Comparison of ENCODE assay signal across 8 mouse cellular contexts in genomic region chr9:21220490-21221382, GRCm38 (mm10). TPM values are rescaled to one million over a fixed set of nuclear protein-coding genes. Genes with fewer than 3 reads are reported as not detected.
A peak's percentile ranks its signal among the peaks of the same experiment; 100 is the strongest.
DNase-seq lines count a peak whose midpoint lies in the region; ATAC-seq and TF ChIP-seq lines count a peak whose summit lies in the region.

No protein-coding gene starts in this region.

- WGBS in hindbrain, embryonic 10.5 days = 15% methylated on average over 21 of the region's 21 CpGs
- 10% methylated on average over 21 of the region's 21 CpGs for WGBS in lung, postnatal 0 days

- peak; percentile 95 for ATAC-seq in lung, postnatal 0 days

- H3K4me3 ChIP-seq in MEL (ENCODE audit: control insufficient read depth in 1 of 2, insufficient read depth in 1 of 2, low read depth in 2 of 2, low read length in 2 of 2) = peak overlapping the region; percentile 47 to 63
- H3K4me3 ChIP-seq in hindbrain, embryonic 10.5 days = peak overlapping the region; percentile 40
- H3K4me3 ChIP-seq in lung, postnatal 0 days (ENCODE audit: low read depth, low read length) = peak overlapping the region; percentile 32

- H3K27me3 ChIP-seq in MEL (ENCODE audit: control insufficient read depth in 1 of 2, insufficient read depth in 2 of 2, low read length in 2 of 2) = no peaks in the 10 kb centered on the region
- H3K27me3 ChIP-seq in hindbrain, embryonic 10.5 days (ENCODE audit: insufficient read depth, poor library complexity, severe bottlenecking) = peaks cover 16% of the 10 kb centered on the region
- H3K27me3 ChIP-seq in lung, postnatal 0 days (replicated peaks; ENCODE audit: insufficient read depth, low read length) = no peaks in the 10 kb centered on the region

- peak overlapping the region; percentile 83 for H3K27ac ChIP-seq in MEL (ENCODE audit: control insufficient read depth, low read depth, low read length)
- peak overlapping the region; percentile 57; the same call in 1 of the 2 replicates for H3K27ac ChIP-seq in hindbrain, embryonic 10.5 days
- H3K27ac ChIP-seq in lung, postnatal 0 days (ENCODE audit: low read length) = 0 out of 2 replicates have a peak overlapping the region, but pooled peaks have one; percentile 9

- no peak for TF ChIP-seq RAD21 in MEL (IDR thresholded peaks at IDR 0.05; ENCODE audit: low read depth, low read length)

- peak overlapping the region; percentile 70 for H3K9ac ChIP-seq in MEL (ENCODE audit: control insufficient read depth, low read depth, low read length, poor library complexity, severe bottlenecking)
- no peak overlapping the region for H3K9ac ChIP-seq in lung, postnatal 0 days (replicated peaks; ENCODE audit: low read depth)

- H3K36me3 ChIP-seq in MEL (ENCODE audit: control insufficient read depth in 1 of 2, insufficient read depth in 2 of 2, low read length in 2 of 2) = peaks cover 0 to 20% of the 10 kb centered on the region in 2 experiments; a peak in 2 of 4 replicates
- no peaks in the 10 kb centered on the region for H3K36me3 ChIP-seq in hindbrain, embryonic 10.5 days
- no peaks in the 10 kb centered on the region for H3K36me3 ChIP-seq in lung, postnatal 0 days (ENCODE audit: insufficient read depth, low read length)

- peaks cover 2 to 19% of the 10 kb centered on the region in 2 experiments; a peak in 3 of 4 replicates for H3K4me1 ChIP-seq in MEL (ENCODE audit: control insufficient read depth in 1 of 2, insufficient read depth in 2 of 2, low read length in 2 of 2)
- peaks cover 39% of the 10 kb centered on the region for H3K4me1 ChIP-seq in hindbrain, embryonic 10.5 days (replicated peaks)
- H3K4me1 ChIP-seq in lung, postnatal 0 days (ENCODE audit: insufficient read depth, low read depth, low read length) = no peaks in the 10 kb centered on the region; the same call in 1 of the 2 replicates

- TF ChIP-seq CTCF in MEL (IDR thresholded peaks at IDR 0.05 in 2 of 3, conservative IDR thresholded peaks at IDR 0.05 in 1 of 3; ENCODE audit: control insufficient read depth in 1 of 3, insufficient read depth in 1 of 3, low read depth in 2 of 3, low read length in 3 of 3, poor library complexity in 1 of 3, severe bottlenecking in 1 of 3) = peak in 2 of 3 experiments; percentile 100; a peak in 4 of 6 replicates
- peak; percentile 97 for TF ChIP-seq CTCF in lung, postnatal 0 days (IDR thresholded peaks at IDR 0.05)

- peak; percentile 100 for DNase-seq in MEL (ENCODE audit: low read depth, low spot score)
- DNase-seq in cerebellum, adult 8-10 months = peak; percentile 99
- DNase-seq in forelimb bud, embryonic 11.5 days (ENCODE audit: low read depth, low spot score) = peak; percentile 93
- peak; percentile 90 for DNase-seq in hindbrain, embryonic 10.5 days (ENCODE audit: low spot score)
- DNase-seq in layer of hippocampus, adult 9-11 months = peak; percentile 95
- peak; percentile 95 for DNase-seq in lung, postnatal 0 days (ENCODE audit: low spot score)
- peak; percentile 91 for DNase-seq in ovary, postnatal 14 days (ENCODE audit: low spot score)
- peak; percentile 94 for DNase-seq in thymus, postnatal 14 days

- no peaks in the 10 kb centered on the region for H3K9me3 ChIP-seq in MEL (replicated peaks; ENCODE audit: insufficient read depth, low read length)
- peaks cover 4% of the 10 kb centered on the region for H3K9me3 ChIP-seq in hindbrain, embryonic 10.5 days
- H3K9me3 ChIP-seq in lung, postnatal 0 days (ENCODE audit: low read length) = no peaks in the 10 kb centered on the region

- H3K79me2 ChIP-seq in MEL (ENCODE audit: control insufficient read depth, insufficient read depth, low read length, poor library complexity) = no peaks in the 10 kb centered on the region

- TF ChIP-seq POLR2A in MEL (IDR thresholded peaks at IDR 0.05; ENCODE audit: control insufficient read depth in 1 of 2, insufficient read depth in 1 of 2, low read depth in 1 of 2, low read length in 2 of 2, poor library complexity in 1 of 2) = peak; percentile 73 to 85; a peak in 3 of 4 replicates

- peak overlapping the region; percentile 49 for H3K4me2 ChIP-seq in lung, postnatal 0 days (replicated peaks; ENCODE audit: low read depth, low read length)

- TF ChIP-seq EP300 in MEL (IDR thresholded peaks at IDR 0.05; ENCODE audit: low read depth in 1 of 2, low read length in 2 of 2) = no peak
- TF ChIP-seq EP300 in lung, postnatal 0 days (IDR thresholded peaks at IDR 0.05) = no peak

TF ChIP-seq in MEL, 35 proteins besides CTCF, POLR2A, EP300 and RAD21:
- peak; percentile 88 for TF ChIP-seq TBP (IDR thresholded peaks at IDR 0.05; ENCODE audit: low read depth, low read length)
- no peak for TF ChIP-seq MXI1 (IDR thresholded peaks at IDR 0.05; ENCODE audit: low read depth, low read length)
- peak; percentile 77 for TF ChIP-seq TAL1 (IDR thresholded peaks at IDR 0.05; ENCODE audit: low read length)
- peak; percentile 96 for TF ChIP-seq GATA1 (IDR thresholded peaks at IDR 0.05; ENCODE audit: low read depth, low read length)
- TF ChIP-seq UBTF (IDR thresholded peaks at IDR 0.05; ENCODE audit: borderline replicate concordance, insufficient read depth, low read depth, low read length) = peak; percentile 96; the same call in 1 of the 2 replicates
- peak; percentile 88; the same call in 1 of the 2 replicates for TF ChIP-seq POLR2AphosphoS5 (IDR thresholded peaks at IDR 0.05; ENCODE audit: borderline replicate concordance, low read depth, low read length)
- peak in 1 of 2 experiments; percentile 78; a peak in 2 of 4 replicates for TF ChIP-seq USF2 (IDR thresholded peaks at IDR 0.05; ENCODE audit: borderline replicate concordance in 1 of 2, insufficient read depth in 1 of 2, low read depth in 1 of 2, low read length in 2 of 2)
- TF ChIP-seq CHD2 (IDR thresholded peaks at IDR 0.05; ENCODE audit: low read length) = no peak

RNA-seq across cellular contexts. Expression of gene Keap1, which starts 18.4 kb away (rescaled TPM):
- total RNA-seq in MEL (2012; rRNA removed) = 168 and 174 TPM in 2 replicates
- polyA plus RNA-seq in MEL (2012; ENCODE audit: insufficient read depth in 1 of 2, insufficient read length in 2 of 2, low read depth in 1 of 2, low replicate concordance in 2 of 2, missing spikeins in 1 of 2) = 100 to 1,000 TPM in 1 of 2 experiments, 10 to 100 TPM in 1; 67.5 to 171 TPM
- polyA plus RNA-seq in hindbrain, embryonic 10.5 days (2016; fragmentation: Nextera tagmentation; extraction: Ambion mirVana) = 46.5 and 50.0 TPM in 2 replicates
- 44.7 and 45.9 TPM in 2 replicates for polyA plus RNA-seq in lung, postnatal 0 days (2015; fragmentation: Nextera tagmentation; extraction: Ambion mirVana)

RNA-seq across cellular contexts. Expression of gene S1pr5, which starts 27.5 kb away (rescaled TPM):
- 0.04 TPM in 1 of 2 replicates, not detected in the other for total RNA-seq in MEL (2012; rRNA removed)
- under 1 TPM in 1 of 2 experiments, not detected in 1; 0.08 TPM for polyA plus RNA-seq in MEL (2012; ENCODE audit: insufficient read depth in 1 of 2, insufficient read length in 2 of 2, low read depth in 1 of 2, low replicate concordance in 2 of 2, missing spikeins in 1 of 2)
- 0.20 and 0.35 TPM in 2 replicates for polyA plus RNA-seq in hindbrain, embryonic 10.5 days (2016; fragmentation: Nextera tagmentation; extraction: Ambion mirVana)
- 0.12 and 0.13 TPM in 2 replicates for polyA plus RNA-seq in lung, postnatal 0 days (2015; fragmentation: Nextera tagmentation; extraction: Ambion mirVana)

RNA-seq across cellular contexts. Expression of gene Atg4d, which starts 44.4 kb away (rescaled TPM):
- 76.4 and 83.9 TPM in 2 replicates for total RNA-seq in MEL (2012; rRNA removed)
- 10 to 100 TPM in 1 of 2 experiments, not detected in 1; 99.7 TPM for polyA plus RNA-seq in MEL (2012; ENCODE audit: insufficient read depth in 1 of 2, insufficient read length in 2 of 2, low read depth in 1 of 2, low replicate concordance in 2 of 2, missing spikeins in 1 of 2)
- 52.3 and 59.4 TPM in 2 replicates for polyA plus RNA-seq in hindbrain, embryonic 10.5 days (2016; fragmentation: Nextera tagmentation; extraction: Ambion mirVana)
- 36.4 and 40.0 TPM in 2 replicates for polyA plus RNA-seq in lung, postnatal 0 days (2015; fragmentation: Nextera tagmentation; extraction: Ambion mirVana)

RNA-seq across cellular contexts. Expression of gene Pde4a, which starts 55.2 kb away (rescaled TPM):
- 13.8 and 16.6 TPM in 2 replicates for total RNA-seq in MEL (2012; rRNA removed)
- polyA plus RNA-seq in MEL (2012; ENCODE audit: insufficient read depth in 1 of 2, insufficient read length in 2 of 2, low read depth in 1 of 2, low replicate concordance in 2 of 2, missing spikeins in 1 of 2) = 10 to 100 TPM; 45.6 to 53.9 TPM
- polyA plus RNA-seq in hindbrain, embryonic 10.5 days (2016; fragmentation: Nextera tagmentation; extraction: Ambion mirVana) = 3.7 and 6.5 TPM in 2 replicates
- polyA plus RNA-seq in lung, postnatal 0 days (2015; fragmentation: Nextera tagmentation; extraction: Ambion mirVana) = 3.9 and 4.7 TPM in 2 replicates

Comparison
In these comparisons a context has a peak if more than half of its experiments do, and no peak if none do; other contexts are left out.
1. Peak in every context shown above with its lines: DNase-seq, ATAC-seq, H3K4me3 ChIP-seq and H3K27ac ChIP-seq.
2. H3K27ac ChIP-seq: peak in every context shown above with its lines; median percentile 83 in MEL; 57 in hindbrain, embryonic 10.5 days; 9 in lung, postnatal 0 days.